Mouse (Mus musculus) small intestine, adult 2 months (tissue): ENCODE measurements around the gene Irgc1.

Experiments used
- CTCF ChIP-seq: fragments of 200-500 bp; IDR thresholded peaks from 2 replicates; pipeline ENCODE4 v1.5.1; 2012; ENCODE audit warnings: low read depth, mild to moderate bottlenecking, control low read depth, inconsistent platforms, low read length, moderate library complexity, mixed read lengths; ENCODE audit not compliant: insufficient replicate concordance, insufficient read length; ENCODE audit errors: extremely low read depth
- POLR2A ChIP-seq: fragments of 200-500 bp; IDR thresholded peaks from 2 replicates; pipeline ENCODE4 v1.6.1; 2012; ENCODE audit warnings: low read depth, mild to moderate bottlenecking, control low read depth, inconsistent platforms, low read length, moderate library complexity

DNA sequence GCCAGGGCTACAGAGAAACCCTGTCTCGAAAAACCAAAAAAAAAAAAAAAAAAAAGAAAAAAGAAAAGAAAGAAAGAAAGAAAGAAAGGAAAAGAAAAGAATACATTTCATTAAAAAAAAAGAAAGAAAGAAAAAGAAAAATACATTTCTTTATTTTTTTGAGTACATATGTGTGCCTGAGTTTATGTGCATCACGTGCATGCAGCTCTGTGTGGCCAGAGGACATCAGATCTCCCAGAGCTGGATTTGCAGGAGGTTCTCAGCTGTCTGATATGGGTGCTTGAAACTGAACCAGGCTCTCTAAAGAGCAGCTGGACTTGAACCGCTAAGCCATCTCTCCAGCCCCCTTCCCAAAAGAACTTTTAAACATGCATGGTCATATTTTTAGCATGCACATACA, 58.0 kb downstream of the Irgc1 start:
- TF ChIP-seq CTCF (no peak), POLR2A (no peak)
